Mouse (Mus musculus): ENCODE measurements at regions not wholly inside any gene's neighbourhood (a gene's known extent, or its start where the extent isn't known, plus 50 kb on each side); places are given as distances from the start of the nearest gene placed in this dataset.
"Not testable (repeated sequence)": the region's sequence is repeated elsewhere in the genome, so short reads cannot be mapped to it uniquely, and the experiment has no call there.

GRCm38 (mm10) chr1:105463819-105464614 is 107.5 kb upstream of the Rnf152 start:
- no peak for DNase-seq

GRCm38 (mm10) chr1:105462695-105463094 is 106.2 kb upstream of the Rnf152 start:
- no peak for DNase-seq

GRCm38 (mm10) chr1:105455783-105456182 is 99.3 kb upstream of the Rnf152 start:
- DNase-seq, result not testable (repeated sequence)

- DNase-seq, result no peak
These were observed 98.2 kb upstream of the Rnf152 start for GRCm38 (mm10) chr1:105454687-105455086.

- DNase-seq, result no peak
These were observed 89.7 kb upstream of the Rnf152 start for GRCm38 (mm10) chr1:105446212-105446611.

- DNase-seq, result no peak
These were observed 87.0 kb upstream of the Rnf152 start for GRCm38 (mm10) chr1:105443546-105443945.

GRCm38 (mm10) chr1:105440296-105440695 is 83.8 kb upstream of the Rnf152 start:
- DNase-seq, result no peak

GRCm38 (mm10) chr1:105434631-105435403 is 78.3 kb upstream of the Rnf152 start:
- DNase-seq, result peak; percentile 50

- DNase-seq, result no peak
These were observed 77.4 kb upstream of the Rnf152 start for GRCm38 (mm10) chr1:105433949-105434348.

- no peak for DNase-seq
These were observed 75.3 kb upstream of the Rnf152 start for GRCm38 (mm10) chr1:105431803-105432202.

- no peak for DNase-seq
These were observed 74.2 kb upstream of the Rnf152 start for GRCm38 (mm10) chr1:105430712-105431111.

- DNase-seq, result no peak
These were observed 71.7 kb upstream of the Rnf152 start for GRCm38 (mm10) chr1:105428165-105428564.

GRCm38 (mm10) chr1:105426086-105426485 is 69.6 kb upstream of the Rnf152 start:
- no peak for DNase-seq

GRCm38 (mm10) chr1:105423380-105423779 is 66.9 kb upstream of the Rnf152 start:
- no peak for DNase-seq

- DNase-seq, result no peak
These were observed 66.4 kb upstream of the Rnf152 start for GRCm38 (mm10) chr1:105422945-105423344.

GRCm38 (mm10) chr1:105420374-105421046 is 64.0 kb upstream of the Rnf152 start:
- no peak for DNase-seq
